Mouse (Mus musculus): ENCODE data around the gene Adra1d.

- TF ChIP-seq EP300 (optimal IDR thresholded peaks at IDR 0.05) (no peak), CTCF (IDR thresholded peaks at IDR 0.05; ENCODE audit: low read depth) (no peak)
Measured at GRCm38 (mm10) chr2:131561891-131562585, at the start of gene Adra1d.
